Mouse (Mus musculus) brain, embryonic 14.5 days (tissue): ENCODE measurements around the gene Pex6. TPM values are rescaled to one million over a fixed set of nuclear protein-coding genes. Genes with fewer than 3 reads are reported as not detected.

Source experiments
- DNase-seq: peaks from one replicate; pipeline ENCODE4 v3.0.0-alpha.2; 2011; ENCODE audit warnings: low read depth
- CTCF ChIP-seq: fragments of 200-500 bp; IDR thresholded peaks from 2 replicates; pipeline ENCODE4 v1.5.1; 2012; ENCODE audit warnings: inconsistent platforms, mild to moderate bottlenecking, moderate library complexity, borderline replicate concordance; ENCODE audit not compliant: insufficient read depth, insufficient read length; ENCODE audit errors: extremely low read depth
- POLR2A ChIP-seq: fragments of 200-500 bp; IDR thresholded peaks from 2 replicates; pipeline ENCODE4 v1.6.1; 2012; ENCODE audit warnings: mild to moderate bottlenecking, inconsistent platforms, borderline replicate concordance; ENCODE audit not compliant: poor library complexity, insufficient read depth, insufficient read length, severe bottlenecking; ENCODE audit errors: extremely low read depth
- polyA plus RNA-seq: library from polyadenylated mRNA; depleted of rRNA; stranded (reverse); fragments of >200 nt; gene quantifications from 2 replicates; pipeline ENCODE4 v1.2.3, GENCODE M21; 2012

Gene Pex6
- polyA plus RNA-seq, 1 experiment = 46.7 TPM

GRCm38 (mm10) chr17:46725273-46725672, 14.0 kb downstream of the Pex6 start:
- peak; percentile 46 for DNase-seq
- TF ChIP-seq CTCF = peak; percentile 57; the same call in 1 of the 2 replicates
- no peak for TF ChIP-seq POLR2A

GRCm38 (mm10) chr17:46725731-46726645, 14.7 kb downstream of the Pex6 start:
- DNase-seq = no peak
- TF ChIP-seq CTCF (no peak), POLR2A (no peak)

- DNase-seq = no peak
- TF ChIP-seq CTCF (no peak), POLR2A (no peak)
Measured at GRCm38 (mm10) chr17:46727271-46727670, 16.0 kb downstream of the Pex6 start.

GRCm38 (mm10) chr17:46728021-46728420, 16.8 kb downstream of the Pex6 start:
- no peak for TF ChIP-seq POLR2A
- peak; percentile 43 for TF ChIP-seq CTCF
- no peak for DNase-seq

GRCm38 (mm10) chr17:46728496-46728895, 17.2 kb downstream of the Pex6 start:
- DNase-seq = no peak
- TF ChIP-seq CTCF (no peak), POLR2A (no peak)

GRCm38 (mm10) chr17:46728904-46729318, 17.6 kb downstream of the Pex6 start, which contains the start of gene Gnmt:
Gene Gnmt, minus strand, starts transcription at chr17:46729168.
- no peak for DNase-seq
- TF ChIP-seq POLR2A (no peak), CTCF (no peak)

- DNase-seq = no peak
- TF ChIP-seq CTCF = no peak
- no peak for TF ChIP-seq POLR2A
Measured at GRCm38 (mm10) chr17:46734055-46734454, 22.8 kb downstream of the Pex6 start.

- no peak for DNase-seq
- TF ChIP-seq CTCF (no peak), POLR2A (no peak)
Measured at GRCm38 (mm10) chr17:46735287-46735686, 24.0 kb downstream of the Pex6 start.

GRCm38 (mm10) chr17:46736160-46736559, 24.9 kb downstream of the Pex6 start:
- DNase-seq = peak; percentile 11
- TF ChIP-seq CTCF (peak; percentile 49), POLR2A (no peak)

- no peak for DNase-seq
- TF ChIP-seq CTCF (no peak), POLR2A (no peak)
Measured at GRCm38 (mm10) chr17:46741305-46741704, 30.0 kb downstream of the Pex6 start.

GRCm38 (mm10) chr17:46742986-46743385, 31.7 kb downstream of the Pex6 start:
- DNase-seq = no peak
- TF ChIP-seq POLR2A (no peak), CTCF (no peak)

- DNase-seq = no peak
- TF ChIP-seq POLR2A = no peak
- no peak for TF ChIP-seq CTCF
Measured at GRCm38 (mm10) chr17:46745506-46745905, 34.2 kb downstream of the Pex6 start.

GRCm38 (mm10) chr17:46747234-46747633, 36.0 kb downstream of the Pex6 start:
- no peak for DNase-seq

More at GRCm38 (mm10) chr17:46747234-46747633, 36.0 kb downstream of the Pex6 start:
- TF ChIP-seq POLR2A (no peak), CTCF (no peak)
